Mouse (Mus musculus) megakaryocyte-erythroid progenitor cell, adult 5-6 weeks (primary cell): ENCODE data around the gene Timeless. TPM values are rescaled to one million over a fixed set of nuclear protein-coding genes. Genes with fewer than 3 reads are reported as not detected.
"Not testable (repeated sequence)": the region's sequence is repeated elsewhere in the genome, so short reads cannot be mapped to it uniquely, and the experiment has no call there.

Source experiments
- ATAC-seq: replicated peaks from 2 replicates; pipeline ENCODE4 v1.8.0; 2016; ENCODE audit warnings: mild to moderate bottlenecking, inconsistent platforms; ENCODE audit not compliant: severe bottlenecking, poor library complexity, low FRiP score, low TSS enrichment
- total RNA-seq, 2 experiments: library from RNA; stranded (forward) in 1 of 2; stranded (reverse) in 1 of 2; fragments of 200-1000, 215-1000 nt in 1 of 2; fragments of >200 nt in 1 of 2; fragmentation: Nextera tagmentation in 1 of 2; gene quantifications; 2 replicates each; pipeline ENCODE4 v1.2.3; 2014 to 2017

Timeless gene
- total RNA-seq, 2 experiments from 2014 or later, result 104 to 128 TPM

GRCm38 (mm10) chr10:128244121-128244520 lies 12.3 kb downstream of the Timeless start:
- no peak for ATAC-seq

GRCm38 (mm10) chr10:128247020-128247732 lies 15.3 kb downstream of the Timeless start:
- no peak for ATAC-seq

- ATAC-seq, result no peak
Observed at GRCm38 (mm10) chr10:128250565-128250964, 18.7 kb downstream of the Timeless start.

GRCm38 (mm10) chr10:128253677-128254255 lies 21.9 kb downstream of the Timeless start, which contains the start of gene Apon:
Gene Apon (plus strand): TSS chr10:128254096.
- ATAC-seq, result no peak

GRCm38 (mm10) chr10:128255925-128256324 lies 24.1 kb downstream of the Timeless start:
- no peak for ATAC-seq

GRCm38 (mm10) chr10:128256328-128256727 lies 24.5 kb downstream of the Timeless start:
- no peak for ATAC-seq

GRCm38 (mm10) chr10:128258953-128259352 lies 27.1 kb downstream of the Timeless start:
- 0 out of 2 replicates have a peak, but pooled peaks have one; percentile 57 for ATAC-seq

GRCm38 (mm10) chr10:128259946-128260345 lies 28.1 kb downstream of the Timeless start:
- ATAC-seq, result no peak

GRCm38 (mm10) chr10:128260376-128260775 lies 28.5 kb downstream of the Timeless start:
- ATAC-seq, result not testable (repeated sequence)

GRCm38 (mm10) chr10:128262300-128262699 lies 30.4 kb downstream of the Timeless start:
- ATAC-seq, result no peak

- ATAC-seq, result no peak
Observed at GRCm38 (mm10) chr10:128263393-128264310, 31.8 kb downstream of the Timeless start.

- no peak for ATAC-seq
Observed at GRCm38 (mm10) chr10:128268371-128268770, 36.5 kb downstream of the Timeless start, which contains the start of gene Apof. Gene Apof (plus strand): TSS chr10:128268671.

GRCm38 (mm10) chr10:128269206-128269910 lies 37.5 kb downstream of the Timeless start:
- no peak for ATAC-seq

- peak; percentile 98 for ATAC-seq
Observed at GRCm38 (mm10) chr10:128270287-128270841, 38.5 kb downstream of the Timeless start, which contains the start of gene Stat2. Gene Stat2 (plus strand): TSS chr10:128270559.

GRCm38 (mm10) chr10:128270866-128271265 lies 39.0 kb downstream of the Timeless start:
- no peak for ATAC-seq

GRCm38 (mm10) chr10:128271883-128272282 lies 40.0 kb downstream of the Timeless start:
- no peak for ATAC-seq

GRCm38 (mm10) chr10:128272819-128273439 lies 41.1 kb downstream of the Timeless start:
- not testable (repeated sequence) for ATAC-seq

GRCm38 (mm10) chr10:128275374-128275773 lies 43.5 kb downstream of the Timeless start:
- not testable (repeated sequence) for ATAC-seq
